Mouse (Mus musculus) liver, adult 2 months (tissue): ENCODE measurements at regions not wholly inside any gene's neighbourhood (a gene's known extent, or its start where the extent isn't known, plus 50 kb on each side); places are given as distances from the start of the nearest gene placed in this dataset.

ENCODE experiments used
- CTCF ChIP-seq: fragments of 200-500 bp; IDR thresholded peaks from 2 replicates; pipeline ENCODE4 v1.5.1; 2011; ENCODE audit warnings: low read depth, low read length, control low read depth
- POLR2A ChIP-seq: fragments of 200-500 bp; IDR thresholded peaks from 2 replicates; pipeline ENCODE4 v1.6.1; 2011; ENCODE audit warnings: low read length, control low read depth; ENCODE audit not compliant: insufficient read depth; ENCODE audit errors: extremely low read depth

GRCm38 (mm10) chr7:71837845-71838244 is 468.6 kb downstream of the Mctp2 start:
- no peak for TF ChIP-seq POLR2A
- TF ChIP-seq CTCF: no peak
